Mouse (Mus musculus) liver, embryonic 11.5 days (tissue): ENCODE results near the gene Rsrc1. TPM values are rescaled to one million over a fixed set of nuclear protein-coding genes. Genes with fewer than 3 reads are reported as not detected.

Source experiments
- ATAC-seq: fragments of 200-750 bp; cut with Nextera tagmentation; replicated peaks from 2 replicates; pipeline ENCODE4 v1.8.0; 2017; ENCODE audit warnings: moderate number of reproducible peaks, mild to moderate bottlenecking, moderate TSS enrichment, moderate library complexity; ENCODE audit not compliant: low FRiP score
- DNase-seq: peaks from one replicate; pipeline ENCODE4 v3.0.0-alpha.2; 2017; ENCODE audit warnings: low spot score
- H3K27ac ChIP-seq: fragments of 300-500 bp; sonication (generic); 2 replicates; pipeline ENCODE4 v1.5.1; 2014; ENCODE audit warnings: mild to moderate bottlenecking, low read depth, low read length, control low read depth
- H3K27me3 ChIP-seq: fragments of 300-500 bp; sonication (generic); replicated peaks from 2 replicates; pipeline ENCODE4 v1.6.1; 2014; ENCODE audit warnings: low read length, mixed read lengths; ENCODE audit not compliant: control insufficient read depth, insufficient read depth
- H3K36me3 ChIP-seq: fragments of 300-500 bp; sonication (generic); 2 replicates; pipeline ENCODE4 v1.6.1; 2014; ENCODE audit warnings: mild to moderate bottlenecking, low read length, moderate library complexity, mixed read lengths; ENCODE audit not compliant: control insufficient read depth, insufficient read depth
- H3K4me1 ChIP-seq: fragments of 300-500 bp; sonication (generic); replicated peaks from 2 replicates; pipeline ENCODE4 v1.6.1; 2014; ENCODE audit warnings: low read length, mixed read lengths; ENCODE audit not compliant: control insufficient read depth, insufficient read depth
- H3K4me2 ChIP-seq: fragments of 300-500 bp; sonication (generic); 2 replicates; pipeline ENCODE4 v1.6.1; 2014; ENCODE audit warnings: mild to moderate bottlenecking, control low read depth, moderate library complexity
- H3K4me3 ChIP-seq: fragments of 300-500 bp; sonication (generic); 2 replicates; pipeline ENCODE4 v1.5.1; 2014; ENCODE audit warnings: low read depth, low read length, control low read depth
- H3K9ac ChIP-seq: fragments of 300-500 bp; sonication (generic); 2 replicates; pipeline ENCODE4 v1.6.1; 2014; ENCODE audit warnings: low read depth, low read length, control low read depth
- H3K9me3 ChIP-seq: fragments of 300-500 bp; sonication (generic); 2 replicates; pipeline ENCODE4 v1.6.1; 2016; ENCODE audit warnings: low read length, inconsistent platforms, mixed read lengths; ENCODE audit not compliant: control insufficient read depth
- WGBS: fragments of 180-500 bp; shearing (Covaris S2); extraction: QIAGEN DNeasy Blood & Tissue Kit; methylation state at CpG from one replicate; pipeline ENCODE4 v1.1.7; 2014; 5-methylcytosine and 5-hydroxymethylcytosine counted together
- polyA plus RNA-seq: library from polyadenylated mRNA; unstranded; fragments of >200 nt; fragmentation: Nextera tagmentation; extraction: Ambion mirVana; gene quantifications from 2 replicates; pipeline ENCODE4 v1.2.1, GENCODE M21; 2014

Gene Rsrc1
- polyA plus RNA-seq, 1 experiment from 2014 or later: 27.4 TPM

DNA sequence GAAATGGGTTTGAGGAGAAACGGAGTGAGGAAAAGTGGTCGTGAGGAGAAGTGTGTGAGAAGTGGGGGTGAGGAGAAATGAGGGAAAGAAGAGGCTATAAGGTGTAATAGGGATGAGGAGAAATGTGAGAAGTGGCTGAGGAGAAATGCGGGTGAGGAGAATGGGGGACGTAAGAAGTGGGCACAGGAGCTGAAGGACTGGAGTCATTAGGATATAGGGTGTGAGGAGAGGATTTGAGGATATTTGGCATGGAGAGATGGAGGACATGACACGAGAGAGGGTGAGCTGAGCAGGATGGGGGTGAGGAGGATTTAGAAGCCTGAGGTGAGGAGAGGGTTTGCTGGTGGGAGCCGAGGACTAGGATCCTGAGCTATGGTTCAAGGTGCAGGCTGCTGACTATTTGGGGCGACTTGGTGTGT, 393.2 kb downstream of the Rsrc1 start:
- Histone ChIP-seq H3K4me2 (peak overlapping the region; percentile 80), H3K36me3 (no peaks in the 10 kb centered on the region), H3K9me3 (no peaks in the 10 kb centered on the region), H3K4me3 (peak overlapping the region; percentile 46), H3K27me3 (peaks cover 10% of the 10 kb centered on the region; the same call in 1 of the 2 replicates), H3K4me1 (no peaks in the 10 kb centered on the region), H3K27ac (no peak overlapping the region), H3K9ac (peak overlapping the region; percentile 37; the same call in 1 of the 2 replicates)
- WGBS: 38% methylated on average over 7 of the region's 7 CpGs
- ATAC-seq: peak; percentile 17; the same call in 1 of the 2 replicates
- DNase-seq: no peak

DNA sequence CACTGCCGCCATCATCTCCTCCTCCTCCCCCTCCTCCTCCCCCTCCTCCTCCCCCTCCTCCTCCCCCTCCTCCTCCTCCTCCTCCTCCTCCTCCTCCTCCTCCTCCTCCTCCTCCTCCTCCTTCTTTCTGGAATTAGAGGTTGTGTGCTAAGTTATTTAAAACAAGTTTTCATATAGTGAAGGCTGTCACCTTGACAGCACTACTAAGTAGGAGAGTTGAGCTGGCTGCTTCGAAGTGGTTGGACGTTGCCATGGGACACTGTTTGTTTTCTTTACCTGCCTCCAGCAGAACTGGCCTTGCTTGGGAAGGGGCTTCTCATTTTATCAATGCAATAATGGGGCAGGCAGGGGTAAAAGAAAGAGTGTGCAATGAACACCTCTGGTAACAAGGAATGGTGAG, 393.9 kb downstream of the Rsrc1 start, which contains the start of gene Gm17402:
Gene Gm17402 (minus strand): TSS at position 101 of the 400 bp plus-strand sequence.
- Histone ChIP-seq H3K9ac (peak within 1 kb of the TSS; percentile 37; the same call in 1 of the 2 replicates), H3K4me2 (peak within 1 kb of the TSS; percentile 80), H3K9me3 (no peaks in the 10 kb centered on the region), H3K36me3 (no peaks in the 10 kb centered on the region), H3K4me3 (peak within 1 kb of the TSS; percentile 46), H3K27me3 (peaks cover 10% of the 10 kb centered on the region; the same call in 1 of the 2 replicates), H3K4me1 (no peaks in the 10 kb centered on the region), H3K27ac (no peak within 1 kb of the TSS)
- WGBS: 53% methylated on average over 3 of the region's 3 CpGs
- no peak for ATAC-seq
- no peak for DNase-seq

DNA sequence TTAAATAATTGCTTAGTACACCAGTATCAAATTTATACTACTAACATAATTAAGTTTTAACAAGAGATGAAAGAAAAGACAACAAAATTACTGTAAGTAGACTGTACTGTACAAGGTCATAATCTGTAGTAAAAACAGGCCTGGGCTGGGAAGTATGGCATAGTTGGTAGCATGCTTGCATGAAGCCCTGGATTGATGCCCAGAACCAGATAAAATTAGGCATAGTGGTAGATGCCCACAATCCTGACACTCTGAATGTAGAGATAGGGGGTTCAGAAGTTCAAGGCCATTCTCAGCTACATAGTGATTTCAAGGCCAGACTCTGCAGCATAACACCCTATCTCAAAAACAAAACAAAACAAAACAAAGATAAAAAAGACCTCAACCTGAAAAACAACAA, 397.0 kb downstream of the Rsrc1 start:
- H3K27ac ChIP-seq: no peak overlapping the region
- DNase-seq (no peak), ATAC-seq (no peak)

More for the DNA sequence above, 397.0 kb downstream of the Rsrc1 start:
- no peak overlapping the region for H3K4me2 ChIP-seq
- H3K4me3 ChIP-seq: no peak overlapping the region
- no peaks in the 10 kb centered on the region for H3K36me3 ChIP-seq
- no peaks in the 10 kb centered on the region for H3K9me3 ChIP-seq
- peaks cover 3% of the 10 kb centered on the region; the same call in 1 of the 2 replicates for H3K27me3 ChIP-seq
- no peaks in the 10 kb centered on the region for H3K4me1 ChIP-seq
- H3K9ac ChIP-seq: no peak overlapping the region

Other genes with a start within 250 kb of the Rsrc1 start
- 1.1 and 2.9 TPM in 2 replicates for gene Shox2, start 381 bp downstream of the Rsrc1 start, polyA plus RNA-seq